Mouse (Mus musculus) thymus, postnatal 4 days (tissue): ENCODE measurements at regions not wholly inside any gene's neighbourhood (a gene's known extent, or its start where the extent isn't known, plus 50 kb on each side); places are given as distances from the start of the nearest gene placed in this dataset.

Source experiments
- DNase-seq: peaks from one replicate; pipeline ENCODE4 v3.0.0; 2021

GRCm38 (mm10) chr13:10527251-10527650, 166.6 kb upstream of the Chrm3 start:
- DNase-seq = no peak

GRCm38 (mm10) chr13:10526470-10527207, 166.0 kb upstream of the Chrm3 start:
- no peak for DNase-seq

GRCm38 (mm10) chr13:10504211-10504610, 143.6 kb upstream of the Chrm3 start:
- DNase-seq = no peak

- DNase-seq = peak; percentile 36
Measured at GRCm38 (mm10) chr13:10455323-10455722, 94.7 kb upstream of the Chrm3 start.

- no peak for DNase-seq
Measured at GRCm38 (mm10) chr13:10454667-10455066, 94.0 kb upstream of the Chrm3 start.

- DNase-seq = no peak
Measured at GRCm38 (mm10) chr13:10451057-10451456, 90.4 kb upstream of the Chrm3 start.

GRCm38 (mm10) chr13:10449502-10449901, 88.9 kb upstream of the Chrm3 start:
- no peak for DNase-seq

GRCm38 (mm10) chr13:10447806-10448205, 87.2 kb upstream of the Chrm3 start:
- no peak for DNase-seq

GRCm38 (mm10) chr13:10445679-10446078, 85.0 kb upstream of the Chrm3 start:
- no peak for DNase-seq
